Mouse (Mus musculus) neural tube, embryonic 14.5 days (tissue): Measurements from ENCODE around the gene Zc3h8. TPM values are rescaled to one million over a fixed set of nuclear protein-coding genes. Genes with fewer than 3 reads are reported as not detected.

Source experiments
- microRNA-seq: library from miRNA; unstranded; fragments of <30 nt; microRNA quantifications from one replicate; pipeline ENCODE4, GENCODE M21; 2016
- polyA plus RNA-seq: library from polyadenylated mRNA; unstranded; fragments of >200 nt; fragmentation: Nextera tagmentation; extraction: Ambion mirVana; gene quantifications from 2 replicates; pipeline ENCODE4 v1.2.1, GENCODE M21; 2014

The Zc3h8 gene
- polyA plus RNA-seq, 1 experiment from 2014 or later, result 16.3 TPM

Small RNAs within 50 kb of the gene (microRNA-seq; reads per million reads assigned to microRNA genes)
- gene Gm22859, result not detected

Other genes with a start within 250 kb of the Zc3h8 start
- gene Mertk, start 245.1 kb downstream of the Zc3h8 start, polyA plus RNA-seq, result 1.4 and 2.7 TPM in 2 replicates
- gene Tmem87b, start 126.0 kb downstream of the Zc3h8 start, polyA plus RNA-seq, result 37.1 and 41.0 TPM in 2 replicates
- 2.8 and 3.0 TPM in 2 replicates for gene Fbln7, start 81.1 kb downstream of the Zc3h8 start, polyA plus RNA-seq
- 4.5 and 5.7 TPM in 2 replicates for gene Zc3h6, start 23.3 kb upstream of the Zc3h8 start, polyA plus RNA-seq
- 22.3 and 22.8 TPM in 2 replicates for gene Gm10762, start 23.6 kb upstream of the Zc3h8 start, polyA plus RNA-seq
- gene Vinac1, start 104.1 kb upstream of the Zc3h8 start, polyA plus RNA-seq, result 1.0 and 1.3 TPM in 2 replicates
- 43.5 and 53.1 TPM in 2 replicates for gene Ttl, start 121.9 kb upstream of the Zc3h8 start, polyA plus RNA-seq
- 13.2 and 15.9 TPM in 2 replicates for gene Polr1b, start 156.9 kb upstream of the Zc3h8 start, polyA plus RNA-seq
- 24.9 and 25.9 TPM in 2 replicates for gene Chchd5, start 185.6 kb upstream of the Zc3h8 start, polyA plus RNA-seq